In genomic region chr9:121983504-121983903, GRCm38 (mm10) we compare ENCODE assay signal across 8 mouse cellular contexts. TPM values are rescaled to one million over a fixed set of nuclear protein-coding genes. Genes with fewer than 3 reads are reported as not detected.
DNase-seq lines count a peak whose midpoint lies in the region; ATAC-seq and TF ChIP-seq lines count a peak whose summit lies in the region.

No protein-coding gene starts in this region.

- no peak overlapping the region for H3K4me3 ChIP-seq in liver, embryonic 12.5 days
- no peak overlapping the region for H3K4me3 ChIP-seq in intestine, embryonic 16.5 days (ENCODE audit: low read length)
- no peak overlapping the region for H3K4me3 ChIP-seq in midbrain, embryonic 16.5 days (ENCODE audit: low read depth, low read length)
- H3K4me3 ChIP-seq in stomach, postnatal 0 days (ENCODE audit: low read depth, low read length), result no peak overlapping the region

- intact Hi-C loops in left cerebral cortex, postnatal 36 days (cut with DNase I), result no loop called here

- DNase-seq in liver, result peak; percentile 65
- DNase-seq in cerebellum, postnatal 14 days, result peak; percentile 92 to 97
- DNase-seq in frontal cortex, postnatal 14 days (ENCODE audit: low spot score in 2 of 2), result peak; percentile 53 to 67
- peak; percentile 78 for DNase-seq in left cerebral cortex, postnatal 36 days (ENCODE audit: low spot score in 2 of 2)
- peak; percentile 77 for DNase-seq in stomach, postnatal 0 days (ENCODE audit: low spot score)

- TF ChIP-seq CTCF in stomach, postnatal 0 days (IDR thresholded peaks at IDR 0.05; ENCODE audit: low read depth), result peak; percentile 93

- 45% methylated on average over 15 of the region's 15 CpGs for WGBS in liver, embryonic 12.5 days (ENCODE audit: insufficient replicate concordance)
- 50% methylated on average over 15 of the region's 15 CpGs for WGBS in intestine, embryonic 16.5 days
- WGBS in midbrain, embryonic 16.5 days, result 57% methylated on average over 15 of the region's 15 CpGs
- WGBS in stomach, postnatal 0 days, result 41% methylated on average over 15 of the region's 15 CpGs

- H3K27ac ChIP-seq in liver, embryonic 12.5 days, result no peak overlapping the region
- no peak overlapping the region for H3K27ac ChIP-seq in intestine, embryonic 16.5 days (ENCODE audit: low read length)
- H3K27ac ChIP-seq in midbrain, embryonic 16.5 days (ENCODE audit: low read length), result no peak overlapping the region
- H3K27ac ChIP-seq in stomach, postnatal 0 days (replicated peaks), result no peak overlapping the region

- ATAC-seq in liver, embryonic 12.5 days, result no peak
- ATAC-seq in intestine, embryonic 16.5 days, result peak; percentile 39; the same call in 1 of the 2 replicates
- peak; percentile 25; the same call in 1 of the 2 replicates for ATAC-seq in midbrain, embryonic 16.5 days
- ATAC-seq in stomach, postnatal 0 days (ENCODE audit: low FRiP score, low TSS enrichment), result peak; percentile 72

- H3K9me3 ChIP-seq in liver, embryonic 12.5 days (replicated peaks), result no peaks in the 10 kb centered on the region
- H3K9me3 ChIP-seq in intestine, embryonic 16.5 days (ENCODE audit: control insufficient read depth, low read length), result no peaks in the 10 kb centered on the region
- H3K9me3 ChIP-seq in midbrain, embryonic 16.5 days (replicated peaks; ENCODE audit: control insufficient read depth, low read length, poor library complexity, severe bottlenecking), result no peaks in the 10 kb centered on the region
- H3K9me3 ChIP-seq in stomach, postnatal 0 days (ENCODE audit: control insufficient read depth, low read length), result no peaks in the 10 kb centered on the region

- TF ChIP-seq EP300 in stomach, postnatal 0 days (optimal IDR thresholded peaks at IDR 0.05), result no peak

- H3K36me3 ChIP-seq in liver, embryonic 12.5 days, result 0 out of 2 replicates have a peak, but pooled peaks cover 4% of the 10 kb centered on the region
- H3K36me3 ChIP-seq in intestine, embryonic 16.5 days (ENCODE audit: control insufficient read depth, insufficient read depth, low read length), result peaks cover 2% of the 10 kb centered on the region; the same call in 1 of the 2 replicates
- H3K36me3 ChIP-seq in midbrain, embryonic 16.5 days (ENCODE audit: control insufficient read depth, insufficient read depth, low read length), result peaks cover 5% of the 10 kb centered on the region
- H3K36me3 ChIP-seq in stomach, postnatal 0 days (ENCODE audit: control insufficient read depth, insufficient read depth, low read length), result no peaks in the 10 kb centered on the region

- H3K4me2 ChIP-seq in liver, embryonic 12.5 days, result no peak overlapping the region
- H3K4me2 ChIP-seq in intestine, embryonic 16.5 days (ENCODE audit: low read depth, low read length), result no peak overlapping the region
- no peak overlapping the region for H3K4me2 ChIP-seq in midbrain, embryonic 16.5 days (ENCODE audit: low read length)
- H3K4me2 ChIP-seq in stomach, postnatal 0 days (replicated peaks; ENCODE audit: low read depth), result no peak overlapping the region

- no peaks in the 10 kb centered on the region; the same call in 1 of the 2 replicates for H3K4me1 ChIP-seq in liver, embryonic 12.5 days
- H3K4me1 ChIP-seq in intestine, embryonic 16.5 days (ENCODE audit: control insufficient read depth, insufficient read depth, low read length), result no peaks in the 10 kb centered on the region
- peaks cover 3% of the 10 kb centered on the region; the same call in 1 of the 2 replicates for H3K4me1 ChIP-seq in midbrain, embryonic 16.5 days (ENCODE audit: control insufficient read depth, insufficient read depth, low read length)
- no peaks in the 10 kb centered on the region for H3K4me1 ChIP-seq in stomach, postnatal 0 days (replicated peaks; ENCODE audit: control insufficient read depth, insufficient read depth)

- no peak overlapping the region for H3K9ac ChIP-seq in liver, embryonic 12.5 days
- no peak overlapping the region for H3K9ac ChIP-seq in intestine, embryonic 16.5 days (ENCODE audit: low read depth, low read length)
- no peak overlapping the region for H3K9ac ChIP-seq in midbrain, embryonic 16.5 days (ENCODE audit: low read depth, low read length)
- 0 out of 2 replicates have a peak overlapping the region, but pooled peaks have one; percentile 18 for H3K9ac ChIP-seq in stomach, postnatal 0 days (ENCODE audit: low read length)

- no peaks in the 10 kb centered on the region for H3K27me3 ChIP-seq in liver, embryonic 12.5 days (replicated peaks)
- no peaks in the 10 kb centered on the region for H3K27me3 ChIP-seq in intestine, embryonic 16.5 days (replicated peaks; ENCODE audit: control insufficient read depth, insufficient read depth, low read length)
- no peaks in the 10 kb centered on the region for H3K27me3 ChIP-seq in midbrain, embryonic 16.5 days (ENCODE audit: control insufficient read depth, insufficient read depth, low read depth, low read length)
- no peaks in the 10 kb centered on the region for H3K27me3 ChIP-seq in stomach, postnatal 0 days (ENCODE audit: control insufficient read depth, insufficient read depth, low read length)

RNA-seq across cellular contexts. Expression of gene Pomgnt2, which starts 13.4 kb away (rescaled TPM):
- 3.4 and 3.5 TPM in 2 replicates for polyA plus RNA-seq in liver, embryonic 12.5 days (2016; fragmentation: Nextera tagmentation; extraction: Ambion mirVana)
- polyA plus RNA-seq in intestine, embryonic 16.5 days (2015; fragmentation: Nextera tagmentation; extraction: Ambion mirVana), result 14.4 and 15.9 TPM in 2 replicates
- 10 to 100 TPM; 38.0 to 38.2 TPM for total RNA-seq in left cerebral cortex, postnatal 36 days (2021)
- polyA plus RNA-seq in midbrain, embryonic 16.5 days (2015; fragmentation: Nextera tagmentation; extraction: Ambion mirVana), result 40.2 and 42.0 TPM in 2 replicates
- 6.6 and 7.3 TPM in 2 replicates for polyA plus RNA-seq in stomach, postnatal 0 days (2015; fragmentation: Nextera tagmentation; extraction: Ambion mirVana)

RNA-seq across cellular contexts. Expression of gene Fam198a, which starts 32.7 kb away (rescaled TPM):
- polyA plus RNA-seq in liver, embryonic 12.5 days (2016; fragmentation: Nextera tagmentation; extraction: Ambion mirVana), result 0.20 and 0.44 TPM in 2 replicates
- polyA plus RNA-seq in intestine, embryonic 16.5 days (2015; fragmentation: Nextera tagmentation; extraction: Ambion mirVana), result 2.7 and 3.5 TPM in 2 replicates
- total RNA-seq in left cerebral cortex, postnatal 36 days (2021), result 1 to 10 TPM; 5.2 to 5.4 TPM
- polyA plus RNA-seq in midbrain, embryonic 16.5 days (2015; fragmentation: Nextera tagmentation; extraction: Ambion mirVana), result 1.5 and 2.6 TPM in 2 replicates
- polyA plus RNA-seq in stomach, postnatal 0 days (2015; fragmentation: Nextera tagmentation; extraction: Ambion mirVana), result 2.7 and 2.8 TPM in 2 replicates
